Mouse (Mus musculus): ENCODE data around the gene Gm37240. TPM values are rescaled to one million over a fixed set of nuclear protein-coding genes. Genes with fewer than 3 reads are reported as not detected.
"Not testable (repeated sequence)": the region's sequence is repeated elsewhere in the genome, so short reads cannot be mapped to it uniquely, and the experiment has no call there.

Gm37240 gene
- 1 to 10 TPM in 2 of 4 experiments, not detected in 2; 1.8 to 2.0 TPM for total RNA-seq (2022)

DNA sequence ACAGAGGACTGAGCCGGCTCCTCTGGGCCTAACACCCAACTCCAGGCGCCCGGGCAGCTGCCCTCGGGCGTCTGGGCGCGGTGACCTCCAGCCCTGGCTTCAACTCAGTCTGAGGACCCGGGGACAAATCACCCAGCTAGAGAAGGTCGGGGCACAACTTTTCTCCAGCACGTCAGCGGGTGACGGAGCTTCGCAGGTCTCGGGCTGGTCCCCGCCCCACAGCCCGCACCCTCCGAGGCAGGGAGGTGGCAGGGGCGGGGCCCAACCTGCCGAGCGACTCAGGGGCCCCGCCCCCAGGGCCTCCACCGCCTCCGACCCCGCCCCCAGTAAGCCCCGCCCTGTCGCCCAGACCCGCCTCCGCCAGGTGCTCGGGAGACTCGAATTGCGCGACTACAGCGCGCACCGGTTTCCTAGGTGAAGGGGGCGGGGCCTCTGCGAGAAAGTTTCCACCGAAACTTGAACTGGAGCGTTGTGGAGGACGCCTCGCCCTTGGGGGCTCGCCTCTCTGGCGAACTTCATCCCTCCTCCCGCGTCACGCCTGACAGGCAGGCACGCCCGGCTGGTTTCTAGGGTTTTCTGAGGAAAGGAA lies at the start of gene Gm37240, which contains the start of gene Glt28d2:
Gene Gm37240 (minus strand): TSS at position 280 of the 589 bp plus-strand sequence.
Gene Glt28d2 (minus strand): TSS at position 278 of the 589 bp plus-strand sequence.
- DNase-seq (ENCODE audit: low spot score in 2 of 2): peak; percentile 30 to 37

DNA sequence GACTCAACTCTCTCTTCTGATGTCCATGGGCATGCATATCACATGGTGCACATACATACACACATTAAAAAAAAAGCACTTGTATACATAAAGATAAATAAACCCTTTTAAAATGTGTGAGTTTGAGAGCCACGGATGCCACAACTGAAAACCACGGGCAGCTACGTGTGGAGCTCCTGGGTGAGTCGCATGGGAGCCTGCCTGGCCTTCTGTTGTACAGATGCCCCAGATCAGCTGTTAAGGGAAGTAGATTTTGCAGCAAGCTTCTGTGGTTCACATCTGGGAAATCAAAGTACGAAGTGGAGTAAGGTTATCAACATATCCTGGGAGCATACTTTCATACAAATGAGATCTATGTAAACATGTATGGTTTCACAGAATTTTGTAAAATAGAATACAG lies 46.3 kb upstream of the Gm37240 start:
- no peak for DNase-seq (ENCODE audit: low spot score in 2 of 2)

DNA sequence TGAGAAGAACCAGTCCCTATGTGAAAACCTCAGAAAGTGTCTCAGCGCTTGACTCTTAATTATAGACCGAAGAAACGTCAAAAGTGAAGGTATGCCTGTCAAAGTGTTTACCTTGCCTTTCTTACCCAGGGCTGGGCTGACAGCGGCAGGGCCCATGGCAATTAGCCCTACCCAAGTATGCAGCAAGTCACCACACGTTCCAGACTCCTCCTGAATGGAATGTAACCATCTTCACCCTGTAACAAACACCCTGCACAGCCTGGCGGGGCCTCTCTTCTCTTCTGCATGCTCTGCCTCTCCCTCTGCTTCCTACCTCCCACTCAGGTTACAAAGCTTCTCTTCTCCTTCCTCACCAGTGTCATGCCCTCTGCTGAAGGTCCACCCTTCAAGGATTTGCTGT lies 44.5 kb upstream of the Gm37240 start:
- DNase-seq (ENCODE audit: low spot score in 2 of 2): no peak

DNA sequence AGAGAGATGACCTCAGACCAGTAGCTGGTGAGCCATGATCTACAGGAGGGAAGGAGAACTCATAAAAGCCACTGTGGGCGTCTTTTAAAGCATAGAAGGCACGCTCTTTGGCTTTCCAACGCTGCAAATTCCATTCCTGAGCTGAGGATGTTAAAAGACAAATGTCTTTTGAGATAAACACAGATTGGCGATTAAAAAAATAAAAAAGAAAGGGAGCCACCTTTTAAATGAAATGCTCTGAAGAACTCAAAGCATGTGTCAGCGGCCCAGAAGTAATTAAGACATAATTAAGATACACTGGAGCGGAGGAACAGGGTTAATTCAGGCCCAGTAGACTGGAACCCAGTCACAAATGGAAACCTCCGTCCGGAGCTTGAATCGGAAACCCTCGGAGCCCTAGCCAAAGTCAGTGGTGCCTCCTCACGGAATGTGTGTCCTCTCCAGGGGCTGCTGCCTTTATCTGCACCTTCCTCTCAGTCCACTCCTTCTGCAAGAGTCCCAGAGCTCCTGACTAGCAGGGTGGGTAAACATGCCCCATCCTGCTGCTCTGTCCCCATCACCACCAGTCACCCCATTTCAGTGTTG lies 43.4 kb upstream of the Gm37240 start:
- no peak for DNase-seq (ENCODE audit: low spot score in 2 of 2)

DNA sequence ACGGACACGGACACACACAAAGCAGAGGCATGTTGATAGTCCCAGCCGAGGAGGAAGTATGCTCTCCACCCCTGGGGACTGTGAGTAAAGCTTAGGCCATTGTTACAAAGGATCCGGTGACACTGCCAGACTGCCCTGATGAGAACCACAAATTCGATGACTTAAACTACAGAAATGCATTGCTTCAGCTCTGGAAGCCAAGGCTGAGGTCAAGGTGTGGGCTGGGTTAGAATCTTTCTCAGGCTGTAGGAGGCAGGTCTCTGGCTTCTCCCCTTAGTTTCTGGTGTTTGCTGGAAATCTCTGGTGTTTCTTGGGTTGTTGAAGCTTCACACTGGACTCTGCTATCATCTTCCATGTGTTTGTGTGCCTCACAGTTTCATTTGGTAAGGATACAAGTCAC lies 42.4 kb upstream of the Gm37240 start:
- no peak for DNase-seq (ENCODE audit: low spot score in 2 of 2)

DNA sequence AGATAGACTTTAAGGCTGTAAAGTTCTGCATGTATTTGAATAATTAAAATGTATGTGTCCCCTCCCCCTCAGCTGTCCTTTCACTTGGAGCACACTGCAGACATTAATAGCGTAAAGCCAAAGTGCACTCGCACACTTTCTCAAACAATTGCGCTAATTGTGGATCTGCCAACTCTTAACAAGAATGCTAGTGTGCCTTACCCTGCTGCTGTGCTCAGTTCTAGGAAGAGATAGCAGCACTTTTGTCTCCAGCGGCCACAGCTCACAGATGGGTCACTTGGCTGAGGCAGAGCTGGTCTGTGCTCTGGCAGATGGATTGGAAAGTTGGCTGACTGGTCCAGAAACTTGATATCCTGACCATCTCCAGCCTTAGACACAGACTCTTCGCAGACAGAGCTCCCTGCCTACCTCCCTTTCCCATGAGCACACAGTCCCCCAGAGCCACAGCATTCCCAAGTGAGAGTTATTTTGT lies 40.9 kb upstream of the Gm37240 start:
- peak; percentile 55 to 68 for DNase-seq (ENCODE audit: low spot score in 2 of 2)

DNA sequence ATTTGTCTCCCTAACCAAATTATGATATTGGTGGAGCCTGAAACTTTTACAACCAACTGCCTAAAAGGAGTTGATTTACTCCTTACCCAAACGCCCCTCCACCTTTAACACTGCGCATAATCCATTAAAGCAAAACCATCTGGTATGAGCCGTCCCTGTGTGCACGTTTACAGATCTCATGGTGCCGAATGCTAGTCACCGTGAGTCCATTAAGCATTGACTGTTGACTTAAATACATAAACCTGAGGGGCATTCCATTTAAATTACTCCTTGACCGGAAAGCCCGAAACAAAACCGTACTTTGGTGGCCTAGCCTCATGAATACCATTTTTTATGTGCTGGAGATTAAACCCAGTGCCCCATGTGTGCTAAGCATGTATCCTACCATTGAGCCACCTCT lies 40.0 kb upstream of the Gm37240 start:
- DNase-seq (ENCODE audit: low spot score in 2 of 2): no peak

DNA sequence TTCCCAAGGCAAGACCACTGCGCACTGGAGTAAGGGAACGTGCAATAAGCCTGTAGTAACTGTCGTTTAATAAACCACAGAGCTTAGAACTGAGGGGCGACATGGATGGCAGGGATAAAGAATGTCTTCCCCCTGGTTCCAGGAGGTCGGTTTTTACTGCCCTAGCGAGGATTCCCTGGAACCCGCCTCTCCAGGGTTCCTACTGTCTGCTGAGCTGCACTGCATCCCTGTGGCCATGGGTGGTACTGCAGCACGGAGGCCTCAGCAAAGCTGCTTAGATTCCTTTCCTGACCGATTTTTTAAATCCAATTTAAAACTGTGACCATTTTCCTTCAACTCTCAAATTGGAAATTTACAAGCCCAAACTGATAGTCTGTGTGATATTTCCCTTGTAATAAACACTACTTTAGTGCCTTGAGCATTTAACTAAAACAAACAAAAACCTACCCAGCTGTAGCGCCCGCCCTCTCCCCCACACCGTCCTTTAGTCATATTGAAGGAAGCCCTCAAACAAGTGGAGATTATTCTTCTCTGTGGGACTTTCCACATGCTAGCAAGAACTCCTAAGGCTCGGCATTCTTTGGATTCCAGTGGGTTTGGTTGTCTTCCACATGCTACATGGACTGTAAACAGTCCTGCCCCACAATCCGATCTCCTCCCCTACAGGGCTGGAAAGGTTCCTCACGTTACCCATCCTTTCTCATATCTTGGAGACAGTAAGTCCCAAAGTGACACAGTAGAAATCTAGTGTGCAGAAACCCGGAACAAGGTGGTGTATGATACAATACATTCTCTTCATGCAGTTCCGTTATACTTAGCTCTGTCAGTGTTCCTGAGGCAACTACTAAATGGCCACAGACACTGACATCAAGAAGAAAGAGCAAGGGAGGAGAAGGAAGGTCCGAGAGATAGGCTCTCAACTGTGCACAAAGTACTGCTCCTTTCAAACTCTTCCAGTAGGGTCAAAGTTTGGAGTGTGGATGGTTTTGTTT lies 36.9 kb upstream of the Gm37240 start:
- DNase-seq (ENCODE audit: low spot score in 2 of 2): peak; percentile 58 to 88

DNA sequence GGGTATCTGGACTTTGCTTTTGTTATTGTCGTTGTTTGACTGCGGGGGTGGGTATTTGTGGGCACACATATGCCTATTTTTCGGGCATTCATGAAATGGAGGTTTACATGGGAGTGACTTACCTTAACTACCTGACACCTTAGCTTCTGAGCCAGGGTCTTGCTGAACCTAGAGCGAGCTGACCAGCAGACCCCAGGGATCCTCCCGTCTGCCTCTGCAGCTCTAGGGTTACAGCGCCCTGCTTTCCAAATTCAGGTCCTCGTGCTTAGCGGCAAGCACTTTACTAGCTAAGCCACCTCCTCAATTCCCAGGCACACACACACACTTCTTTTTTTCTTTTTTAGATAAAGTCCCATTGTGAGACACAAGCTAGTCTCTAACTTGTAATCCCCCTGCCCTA lies 36.0 kb upstream of the Gm37240 start:
- no peak for DNase-seq (ENCODE audit: low spot score in 2 of 2)

DNA sequence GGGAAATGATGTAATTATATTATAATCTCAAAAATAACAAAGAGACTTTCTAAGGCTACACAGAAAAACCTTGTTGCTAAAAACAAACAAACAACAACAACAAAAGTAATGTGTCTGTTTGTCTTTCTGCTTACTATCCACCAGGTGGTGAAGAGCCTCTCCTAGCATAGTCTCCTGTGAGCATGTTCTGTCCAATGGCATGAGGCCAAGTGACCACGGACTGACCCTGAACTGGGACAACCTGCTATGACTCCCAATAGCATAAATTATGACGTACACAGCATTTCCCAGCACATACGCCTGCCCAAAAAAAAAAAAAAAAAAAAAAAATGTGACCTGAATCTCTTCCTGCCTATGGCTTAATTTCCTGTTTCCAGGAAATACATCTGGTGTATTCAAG lies 35.0 kb upstream of the Gm37240 start:
- DNase-seq (ENCODE audit: low spot score in 2 of 2): no peak

DNA sequence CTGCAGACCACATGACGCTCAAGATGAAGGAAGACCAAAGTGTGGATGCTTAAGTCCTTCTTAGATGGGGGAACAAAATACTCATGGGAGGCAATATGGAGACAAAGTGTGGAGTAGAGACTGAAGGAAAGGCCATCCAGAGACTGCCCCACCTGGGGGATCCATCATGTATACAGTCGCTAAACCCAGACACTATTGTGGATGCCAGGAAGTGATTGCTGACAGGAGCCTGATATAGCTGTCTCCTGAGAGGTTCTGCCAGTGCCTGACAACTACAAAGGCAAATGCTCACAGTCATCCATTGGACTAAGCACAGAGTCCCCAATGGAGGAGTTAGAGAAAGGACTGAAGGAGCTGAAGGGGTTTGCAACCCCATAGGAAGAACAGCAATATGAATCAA lies 33.4 kb upstream of the Gm37240 start:
- not testable (repeated sequence) for DNase-seq (ENCODE audit: low spot score in 2 of 2)

DNA sequence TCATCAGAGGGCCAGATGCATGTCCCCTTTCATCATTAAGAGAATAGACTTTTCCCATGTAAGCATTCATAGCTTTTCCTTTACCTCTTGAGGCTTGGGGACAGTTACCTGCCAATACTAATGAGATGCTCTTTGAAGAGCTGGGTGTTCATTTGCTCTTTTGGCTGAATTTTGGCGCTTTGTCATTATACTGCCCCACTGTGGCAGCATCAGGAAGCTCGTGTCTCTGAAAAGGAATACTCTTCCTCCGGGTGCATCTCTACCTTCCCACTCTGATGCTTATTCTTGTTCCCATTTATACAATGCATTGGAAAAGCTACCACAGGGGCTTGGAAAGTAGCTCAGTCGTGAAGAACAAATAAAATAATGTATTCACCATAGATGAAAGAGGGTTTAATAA lies 30.3 kb upstream of the Gm37240 start:
- peak in 1 of 2 experiments; percentile 33 for DNase-seq (ENCODE audit: low spot score in 2 of 2)

DNA sequence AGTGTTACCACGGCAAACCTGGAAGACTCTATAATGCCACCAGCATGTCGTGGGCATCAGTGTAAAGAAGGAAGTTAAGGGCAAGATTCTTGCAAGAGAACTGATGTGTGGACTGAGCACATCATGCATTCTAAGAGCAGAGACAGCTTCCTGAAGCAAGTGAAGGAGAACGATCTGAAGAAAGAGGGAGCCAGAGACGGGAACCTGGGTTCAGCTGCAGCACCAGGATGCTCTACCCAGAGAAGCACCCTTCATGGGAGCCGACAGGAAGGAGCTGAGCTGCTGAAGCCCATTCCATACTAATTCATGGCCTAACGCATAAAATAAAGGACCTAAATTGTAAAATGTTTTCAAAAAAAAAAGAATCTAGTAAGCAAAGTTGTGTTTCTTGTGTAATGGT lies 27.5 kb upstream of the Gm37240 start:
- no peak for DNase-seq (ENCODE audit: low spot score in 2 of 2)

DNA sequence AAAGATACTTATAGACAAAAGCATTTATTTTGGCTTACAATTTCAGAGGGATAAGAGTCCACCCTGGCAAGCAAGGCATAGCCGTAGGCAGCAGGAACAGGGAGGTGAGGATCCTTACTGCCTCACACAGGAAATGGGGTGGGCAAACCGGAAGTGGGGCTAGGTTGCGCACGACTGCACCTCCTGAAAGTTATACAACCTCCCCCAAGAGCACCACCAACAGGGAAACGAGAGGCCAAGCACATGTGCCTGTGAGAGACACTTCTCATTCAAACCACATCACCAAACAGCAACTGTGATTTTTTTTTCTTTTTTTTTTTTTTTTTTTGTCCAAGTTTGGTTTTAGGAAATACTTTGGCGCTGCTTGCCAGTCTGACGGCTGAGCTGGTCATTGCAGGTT lies 19.8 kb upstream of the Gm37240 start:
- DNase-seq (ENCODE audit: low spot score in 2 of 2): no peak

DNA sequence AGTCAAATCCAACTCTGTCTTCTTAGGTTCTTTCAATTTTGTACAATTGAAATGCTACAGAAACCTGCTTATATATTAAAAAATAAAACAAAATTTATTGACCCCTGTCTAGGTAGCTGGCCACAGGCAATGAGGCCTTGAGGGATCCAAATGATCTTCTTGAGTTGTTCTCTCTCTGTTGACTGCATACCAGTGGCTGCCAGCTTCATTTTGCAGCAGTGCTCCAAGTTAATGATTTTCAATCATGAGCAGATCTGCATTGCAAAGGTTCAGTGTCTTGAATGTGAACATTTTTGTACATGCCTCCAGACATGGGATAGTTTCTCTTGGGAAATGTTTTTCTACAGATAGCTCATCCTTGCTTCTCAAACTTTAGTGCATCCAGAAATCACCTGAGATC lies 17.1 kb upstream of the Gm37240 start:
- no peak for DNase-seq (ENCODE audit: low spot score in 2 of 2)

DNA sequence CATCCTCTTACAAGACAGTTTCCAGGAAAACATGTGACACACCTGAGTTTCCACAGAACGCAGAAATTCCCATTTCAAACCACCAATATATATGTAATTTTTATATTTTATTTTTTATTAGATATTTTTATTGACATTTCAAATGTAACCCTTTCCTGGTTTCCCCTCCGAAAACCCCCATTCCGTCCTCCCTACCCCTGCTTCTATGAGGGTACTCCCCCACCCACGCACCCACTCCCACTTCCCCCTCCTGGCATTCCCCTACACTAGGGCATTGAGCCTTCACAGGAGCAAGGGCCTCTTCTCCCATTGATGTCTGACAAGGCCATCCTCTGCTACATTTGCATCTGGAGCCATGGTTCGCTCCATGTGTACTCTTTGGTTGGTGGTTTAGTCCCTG lies 7.7 kb upstream of the Gm37240 start:
- no peak for DNase-seq (ENCODE audit: low spot score in 2 of 2)

DNA sequence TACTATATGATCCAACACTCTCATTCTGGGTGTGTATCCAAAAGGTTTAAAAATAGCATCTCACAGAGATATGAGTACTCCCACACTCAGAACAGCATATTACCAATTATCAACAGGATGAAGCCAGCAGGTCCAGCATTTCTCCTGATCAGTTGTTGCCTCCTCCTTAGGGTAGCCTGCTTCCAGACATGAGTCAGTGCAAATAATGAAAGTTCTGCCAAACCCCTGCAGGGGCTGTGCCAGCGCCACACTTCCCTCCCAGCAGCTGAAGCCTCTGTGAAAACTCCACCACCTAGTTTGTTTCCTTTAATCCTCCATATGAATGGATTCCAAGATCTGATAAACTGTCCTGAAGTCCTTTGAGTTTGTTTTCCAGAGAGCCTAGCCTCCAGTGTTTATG lies 4.3 kb upstream of the Gm37240 start:
- DNase-seq (ENCODE audit: low spot score in 2 of 2): peak; percentile 24 to 26

DNA sequence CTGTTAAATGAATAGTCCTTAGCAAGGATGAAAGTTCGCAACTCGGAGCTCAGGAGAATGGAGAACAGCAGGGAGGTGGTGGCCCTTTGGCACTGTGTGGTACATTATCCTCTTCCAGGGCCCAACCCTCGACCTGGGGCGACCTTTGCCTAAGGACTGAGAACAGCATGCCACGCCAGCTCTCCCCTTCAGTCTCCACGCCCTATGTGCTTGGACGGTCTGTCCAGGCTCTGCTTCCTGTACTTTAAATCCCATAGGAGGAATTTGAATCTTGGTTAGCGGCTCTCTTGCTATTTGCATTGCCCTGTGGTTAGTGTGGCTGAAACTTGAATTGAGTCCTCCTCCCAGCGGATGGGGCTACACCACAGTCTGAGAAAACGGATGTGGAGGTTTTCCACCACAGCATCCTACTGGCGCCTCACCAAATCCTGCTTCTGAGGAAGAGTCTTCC lies 928 bp upstream of the Gm37240 start:
- no peak for DNase-seq (ENCODE audit: low spot score in 2 of 2)

DNA sequence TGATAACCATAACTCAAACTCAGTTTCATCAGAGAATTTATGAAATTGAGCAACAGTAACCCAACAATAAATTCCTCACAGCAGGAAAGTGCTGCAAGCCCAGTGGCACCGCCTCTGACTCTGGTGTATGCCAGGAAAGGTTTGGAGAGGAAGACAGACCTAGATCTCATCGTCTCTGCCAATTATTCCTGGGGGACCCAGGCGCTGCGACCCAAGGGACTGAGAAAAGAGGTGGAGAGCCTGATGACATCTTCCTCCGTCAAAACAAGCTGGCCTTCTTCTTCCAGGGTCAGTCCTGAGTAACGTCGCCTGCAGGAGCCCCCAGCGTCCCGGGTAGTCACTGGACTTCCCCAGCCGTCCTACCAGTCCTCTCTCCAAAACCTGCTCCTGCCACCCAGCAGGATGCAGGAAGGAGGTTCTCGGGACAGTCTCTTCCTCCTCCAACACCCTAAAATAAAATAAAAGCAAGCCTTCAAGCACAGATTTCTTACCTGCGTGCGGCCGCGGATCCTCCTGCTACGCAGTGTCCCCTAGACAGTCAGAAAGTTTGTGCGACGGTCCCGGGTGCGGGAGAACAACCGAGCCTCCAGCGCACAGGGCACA lies 581 bp downstream of the Gm37240 start:
- DNase-seq (ENCODE audit: low spot score in 2 of 2): no peak

DNA sequence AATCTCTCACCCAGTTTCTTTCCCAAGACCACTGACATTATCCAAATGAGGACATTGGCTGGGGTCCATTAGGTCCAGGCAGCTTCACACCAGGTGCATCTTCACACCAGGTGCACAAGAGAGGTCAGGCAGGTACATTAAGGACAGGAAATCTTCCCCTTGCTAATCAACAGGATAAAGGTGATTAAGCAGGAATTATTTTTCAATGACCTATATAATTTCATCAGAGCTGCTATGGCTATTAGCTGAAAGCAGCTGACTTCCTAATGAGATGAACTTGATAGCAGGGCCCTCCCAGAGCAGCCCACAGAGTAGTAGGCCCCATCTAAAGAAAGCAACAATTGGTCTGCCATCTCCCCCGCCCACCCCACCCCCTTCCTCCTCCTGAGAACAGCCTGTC lies 1.4 kb downstream of the Gm37240 start:
- no peak for DNase-seq (ENCODE audit: low spot score in 2 of 2)

DNA sequence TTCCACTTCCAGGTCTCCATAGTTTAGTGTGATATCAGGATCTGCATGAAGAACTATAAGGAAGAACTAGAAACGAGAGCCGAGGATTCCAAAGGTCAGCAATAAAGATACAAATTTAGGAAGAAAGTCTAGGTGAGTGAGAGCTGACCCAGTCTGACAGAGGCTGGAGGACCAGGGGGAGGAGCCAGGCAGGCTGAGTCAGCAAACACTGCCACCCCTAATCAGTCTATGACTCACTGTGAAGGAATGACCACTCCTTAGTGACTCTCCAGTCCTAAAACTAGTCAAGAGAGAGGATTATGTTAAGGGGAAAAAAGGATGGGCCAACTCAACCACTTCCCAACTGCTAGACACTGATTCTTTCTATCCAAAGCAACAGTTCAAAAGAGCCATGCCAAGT lies 6.6 kb downstream of the Gm37240 start:
- DNase-seq (ENCODE audit: low spot score in 2 of 2): no peak

DNA sequence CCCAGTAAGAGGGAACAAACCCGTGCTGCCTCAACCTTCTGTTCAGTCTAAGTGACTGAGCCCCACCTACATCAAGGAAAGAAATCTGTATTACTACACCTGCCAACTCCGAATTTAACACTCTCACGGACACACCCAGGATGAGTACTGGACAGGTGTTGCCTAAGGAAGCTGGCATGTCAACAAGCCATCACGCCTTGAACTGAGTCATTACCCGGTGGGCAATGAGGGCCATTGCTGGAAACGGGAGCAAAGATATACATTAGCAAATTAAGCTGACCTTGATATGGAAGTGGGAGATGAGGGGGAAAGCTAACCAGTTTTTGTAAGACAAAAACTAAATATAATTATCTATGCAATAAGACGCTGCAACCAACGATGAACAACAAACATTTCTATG lies 7.2 kb downstream of the Gm37240 start:
- no peak for DNase-seq (ENCODE audit: low spot score in 2 of 2)
